In the genomic region with DNA sequence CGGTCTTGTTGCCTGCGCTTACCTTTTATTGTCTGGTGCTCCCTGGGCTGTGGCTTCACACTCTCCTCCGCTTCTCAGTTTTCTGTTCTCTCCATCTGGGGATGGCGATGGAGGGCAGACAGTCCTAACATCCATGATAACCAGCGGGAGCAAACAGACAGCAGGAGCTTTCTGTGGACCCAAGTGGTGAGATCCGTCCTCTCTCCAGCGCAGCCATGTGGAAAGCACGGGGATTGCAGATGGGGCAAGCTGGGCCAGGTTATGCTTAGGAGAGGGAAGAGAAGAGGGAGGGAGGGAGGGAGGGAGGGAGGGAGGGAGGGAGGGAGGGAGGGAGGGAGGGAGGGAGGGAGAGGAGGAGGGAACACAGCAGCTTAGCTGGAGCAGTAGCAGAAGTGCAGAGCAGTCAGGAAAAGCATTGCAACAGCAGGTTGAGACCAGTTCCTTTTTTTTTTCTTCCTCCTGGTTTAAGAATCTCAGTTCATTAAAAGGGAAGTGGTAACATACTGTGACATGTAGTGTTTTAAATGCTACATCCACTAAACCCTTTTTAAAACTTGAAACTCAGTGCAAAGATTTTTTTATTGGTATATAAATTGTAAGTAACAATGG, we compare ENCODE assay signal across 9 mouse cellular contexts. TPM values are rescaled to one million over a fixed set of nuclear protein-coding genes. Genes with fewer than 3 reads are reported as not detected.
DNase-seq lines count a peak whose midpoint lies in the region; ATAC-seq and TF ChIP-seq lines count a peak whose summit lies in the region.
"Had no signal": no experiment of that assay in that cellular context is flagged by ENCODE, and none has a peak within 500 bp of the region (broad histone marks: within the 10 kb centered on the region; RNA-seq: fewer than 3 reads in every experiment).

A gene (minus strand): TSS at position 280 of the 609 bp plus-strand sequence.

- no peak within 1 kb of the TSS for H3K27ac ChIP-seq in liver, embryonic 12.5 days
- peak within 1 kb of the TSS; percentile 41 for H3K27ac ChIP-seq in bone marrow, adult 2 months (ENCODE audit: control insufficient read depth, insufficient read depth, low read depth, low read length, poor library complexity)
- no peak within 1 kb of the TSS for H3K27ac ChIP-seq in heart, adult 2 months

- no peak within 1 kb of the TSS for H3K9ac ChIP-seq in liver, embryonic 12.5 days
- no peak within 1 kb of the TSS for H3K9ac ChIP-seq in heart, adult 2 months (ENCODE audit: low read depth, low read length)

- intact Hi-C loops in heart, adult 2 months (cut with DNase I), result loop anchor here (5.0 to 10.0 kb wide), 2 partner anchors 86 to 228 kb away; no protein-coding TSS in a partner anchor

- no peak for ATAC-seq in liver, embryonic 12.5 days
- no peak for ATAC-seq in megakaryocyte-erythroid progenitor cell, adult 5-6 weeks (replicated peaks; ENCODE audit: low FRiP score, low TSS enrichment, poor library complexity, severe bottlenecking)
- ATAC-seq in erythroblast, adult 5-6 weeks (replicated peaks; ENCODE audit: low FRiP score, poor library complexity, severe bottlenecking), result no peak

- 0 out of 2 replicates have a peak, but pooled peaks have one; percentile 18 for TF ChIP-seq CTCF in bone marrow, adult 2 months (IDR thresholded peaks at IDR 0.05; ENCODE audit: control insufficient read depth, insufficient read depth, low read length)
- peak; percentile 28 for TF ChIP-seq CTCF in heart, adult 2 months (IDR thresholded peaks at IDR 0.05)

- H3K36me3 ChIP-seq in liver, embryonic 12.5 days, result no peaks in the 10 kb centered on the region
- no peaks in the 10 kb centered on the region for H3K36me3 ChIP-seq in heart, adult 2 months (ENCODE audit: control insufficient read depth, insufficient read depth, low read length)

- H3K4me1 ChIP-seq in liver, embryonic 12.5 days, result no peaks in the 10 kb centered on the region
- H3K4me1 ChIP-seq in bone marrow, adult 2 months (ENCODE audit: control insufficient read depth, insufficient read depth, low read length), result peaks cover 6% of the 10 kb centered on the region
- no peaks in the 10 kb centered on the region; the same call in 1 of the 2 replicates for H3K4me1 ChIP-seq in heart, adult 2 months (ENCODE audit: control insufficient read depth, insufficient read depth, low read length)

- no peaks in the 10 kb centered on the region for H3K79me2 ChIP-seq in heart, adult 2 months (replicated peaks; ENCODE audit: control insufficient read depth, insufficient read depth, low read length)

- peak; percentile 26 for DNase-seq in liver
- DNase-seq in heart, adult 2 months, result peak; percentile 22 to 42
- peak; percentile 44 for DNase-seq in kidney, adult 9 months
- DNase-seq in layer of hippocampus, postnatal 25 days (ENCODE audit: extremely low spot score in 1 of 2, low spot score in 1 of 2), result no peak

- H3K4me3 ChIP-seq in liver, embryonic 12.5 days, result no peak within 1 kb of the TSS
- H3K4me3 ChIP-seq in bone marrow, adult 2 months (replicated peaks; ENCODE audit: control insufficient read depth, low read depth, low read length), result peak within 1 kb of the TSS; percentile 7
- no peak within 1 kb of the TSS for H3K4me3 ChIP-seq in heart, adult 2 months
- H3K4me3 ChIP-seq: erythroblast, embryonic 14.5 days had no signal

- WGBS in liver, embryonic 12.5 days (ENCODE audit: insufficient replicate concordance), result 44% methylated on average over 8 of the region's 8 CpGs
- WGBS in bone marrow, adult 2 months, result 43% methylated on average over 8 of the region's 8 CpGs
- 47% methylated on average over 8 of the region's 8 CpGs for WGBS in heart, adult 2 months

- no peak within 1 kb of the TSS for H3K4me2 ChIP-seq in liver, embryonic 12.5 days

- peaks cover 4% of the 10 kb centered on the region for H3K27me3 ChIP-seq in liver, embryonic 12.5 days (replicated peaks)
- H3K27me3 ChIP-seq in heart, adult 2 months (ENCODE audit: control insufficient read depth, insufficient read depth, low read length), result no peaks in the 10 kb centered on the region

- no peak for TF ChIP-seq EP300 in heart, adult 2 months (IDR thresholded peaks at IDR 0.05; ENCODE audit: insufficient read depth, low read depth, low read length)

- peaks cover 4% of the 10 kb centered on the region; the same call in 1 of the 2 replicates for H3K9me3 ChIP-seq in liver, embryonic 12.5 days (replicated peaks)

- TF ChIP-seq POLR2A in bone marrow, adult 2 months (IDR thresholded peaks at IDR 0.05; ENCODE audit: borderline replicate concordance, control insufficient read depth, low read depth, low read length), result no peak
- no peak for TF ChIP-seq POLR2A in heart, adult 2 months (IDR thresholded peaks at IDR 0.05; ENCODE audit: insufficient read depth, low read depth, low read length)

RNA-seq across cellular contexts. Expression of the gene that starts here (rescaled TPM):
- 8.6 and 9.1 TPM in 2 replicates for polyA plus RNA-seq in liver, embryonic 12.5 days (2016; fragmentation: Nextera tagmentation; extraction: Ambion mirVana)
- 4.2 and 7.9 TPM in 2 replicates for polyA plus RNA-seq in bone marrow, adult 2 months (2011; ENCODE audit: insufficient read depth, insufficient read length, low replicate concordance, missing spikeins)
- total RNA-seq in heart, adult 2 months (2021), result 10 to 100 TPM; 11.7 to 14.8 TPM
- polyA plus RNA-seq in heart, adult 2 months (2012; rRNA removed), result 7.8 and 10.0 TPM in 2 replicates
- 23.0 and 24.9 TPM in 2 replicates for total RNA-seq in megakaryocyte-erythroid progenitor cell, adult 5-6 weeks (2014; fragmentation: Nextera tagmentation)
- 10.4 and 17.5 TPM in 2 replicates for total RNA-seq in megakaryocyte-erythroid progenitor cell, adult 5-6 weeks (2017)
- 1.3 and 3.5 TPM in 2 replicates for total RNA-seq in erythroblast, adult 5-6 weeks (2015; ENCODE audit: low replicate concordance)
- 2.2 and 2.7 TPM in 2 replicates for total RNA-seq in erythroblast, adult 5-6 weeks (2017; ENCODE audit: low replicate concordance)
- total RNA-seq in layer of hippocampus, postnatal 25 days (2021), result 1 to 10 TPM; 7.9 to 9.1 TPM

Comparison
In these comparisons a context has a peak if more than half of its experiments do, and no peak if none do; other contexts are left out.
1. DNase-seq: peak in liver (single experiment), heart, adult 2 months (2 of 2) and kidney, adult 9 months (single experiment); none in layer of hippocampus, postnatal 25 days (0 of 2).